Mouse (Mus musculus) embryonic fibroblast, embryonic 13.5 days (primary cell): Measurements from ENCODE around the gene Ski. TPM values are rescaled to one million over a fixed set of nuclear protein-coding genes. Genes with fewer than 3 reads are reported as not detected.

ENCODE experiments used
- H3K27ac ChIP-seq: 2 replicates; pipeline ENCODE4 v1.5.1; 2012; ENCODE audit warnings: low read length, control low read depth, inconsistent platforms; ENCODE audit not compliant: insufficient read depth
- H3K4me1 ChIP-seq: 2 replicates; pipeline ENCODE4 v1.6.1; 2011; ENCODE audit warnings: low read length; ENCODE audit not compliant: control insufficient read depth, insufficient read depth
- H3K4me3 ChIP-seq: 2 replicates; pipeline ENCODE4 v1.5.1; 2011; ENCODE audit warnings: mild to moderate bottlenecking, control low read depth, low read length; ENCODE audit not compliant: insufficient read depth
- CTCF ChIP-seq: IDR thresholded peaks from 2 replicates; pipeline ENCODE4 v1.5.1; 2011; ENCODE audit warnings: mild to moderate bottlenecking, control low read depth, low read length, moderate library complexity, borderline replicate concordance; ENCODE audit not compliant: insufficient read depth
- POLR2A ChIP-seq: IDR thresholded peaks from 2 replicates; pipeline ENCODE4 v1.6.1; 2011; ENCODE audit warnings: low read depth, mild to moderate bottlenecking, control low read depth, low read length, moderate library complexity
- polyA plus RNA-seq: library from polyadenylated mRNA; stranded (reverse); fragments of >200 nt; gene quantifications from 2 replicates; pipeline ENCODE4 v1.2.4, GENCODE M21; 2011; ENCODE audit warnings: low read depth; ENCODE audit not compliant: missing spikeins, insufficient read length

Gene Ski
- polyA plus RNA-seq, 1 experiment = 106 TPM

GRCm38 (mm10) chr4:155153389-155154072 is 68.9 kb downstream of the Ski start:
- H3K4me1 ChIP-seq = peaks cover 12% of the 10 kb centered on the region
- TF ChIP-seq CTCF = no peak
- TF ChIP-seq POLR2A = no peak

DNA sequence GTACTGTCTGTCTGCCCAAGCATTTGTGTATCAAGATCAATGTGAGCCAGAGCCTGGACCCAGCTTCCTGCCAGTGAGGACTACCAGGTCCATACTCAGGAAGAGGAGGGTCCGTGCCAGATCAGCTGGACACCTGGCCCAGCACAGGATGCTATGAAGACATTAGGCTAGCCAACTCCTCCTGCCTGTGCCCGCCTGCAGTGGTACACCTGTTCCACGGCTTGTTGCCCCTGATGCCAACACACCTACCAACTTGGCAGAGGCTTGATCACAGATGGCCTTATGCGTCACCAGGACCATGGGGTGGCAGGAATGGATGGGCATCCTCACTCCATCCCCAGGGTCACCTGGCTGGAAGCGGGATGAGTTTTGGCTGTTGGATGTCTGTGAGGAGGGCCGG is 69.9 kb downstream of the Ski start:
- Histone ChIP-seq H3K4me1 (peaks cover 12% of the 10 kb centered on the region), H3K27ac (no peak overlapping the region), H3K4me3 (no peak overlapping the region)
- TF ChIP-seq CTCF = no peak
- no peak for TF ChIP-seq POLR2A

More at GRCm38 (mm10) chr4:155153389-155154072, 68.9 kb downstream of the Ski start:
- Histone ChIP-seq H3K4me3 (no peak overlapping the region), H3K27ac (no peak overlapping the region)

DNA sequence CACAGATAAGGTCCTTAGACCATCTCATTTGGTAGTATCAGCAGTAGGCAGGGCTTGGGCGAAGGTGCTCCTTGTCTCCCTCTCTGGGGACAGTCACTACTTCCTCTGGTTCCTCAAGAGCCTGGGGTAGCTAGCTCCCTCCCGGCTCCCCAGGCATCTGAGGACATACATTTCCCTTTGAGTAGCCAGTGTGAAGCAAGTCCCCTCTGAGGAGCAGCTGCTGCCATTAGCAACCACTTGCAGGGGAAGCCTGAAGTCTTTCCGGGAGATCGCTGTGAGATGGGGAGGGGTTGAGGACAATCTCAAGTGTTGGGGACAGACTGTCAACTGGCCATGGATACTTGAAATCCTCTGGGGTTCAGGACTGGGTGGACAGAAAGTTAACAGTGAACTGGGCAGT is 70.5 kb downstream of the Ski start:
- no peak for TF ChIP-seq POLR2A
- TF ChIP-seq CTCF = no peak
- Histone ChIP-seq H3K27ac (no peak overlapping the region), H3K4me1 (peaks cover 12% of the 10 kb centered on the region), H3K4me3 (no peak overlapping the region)

GRCm38 (mm10) chr4:155151221-155151788 is 71.1 kb downstream of the Ski start:
- TF ChIP-seq POLR2A (no peak), CTCF (no peak)
- H3K4me1 ChIP-seq = peaks cover 12% of the 10 kb centered on the region
- H3K27ac ChIP-seq = peak overlapping the region; percentile 62
- H3K4me3 ChIP-seq = no peak overlapping the region

DNA sequence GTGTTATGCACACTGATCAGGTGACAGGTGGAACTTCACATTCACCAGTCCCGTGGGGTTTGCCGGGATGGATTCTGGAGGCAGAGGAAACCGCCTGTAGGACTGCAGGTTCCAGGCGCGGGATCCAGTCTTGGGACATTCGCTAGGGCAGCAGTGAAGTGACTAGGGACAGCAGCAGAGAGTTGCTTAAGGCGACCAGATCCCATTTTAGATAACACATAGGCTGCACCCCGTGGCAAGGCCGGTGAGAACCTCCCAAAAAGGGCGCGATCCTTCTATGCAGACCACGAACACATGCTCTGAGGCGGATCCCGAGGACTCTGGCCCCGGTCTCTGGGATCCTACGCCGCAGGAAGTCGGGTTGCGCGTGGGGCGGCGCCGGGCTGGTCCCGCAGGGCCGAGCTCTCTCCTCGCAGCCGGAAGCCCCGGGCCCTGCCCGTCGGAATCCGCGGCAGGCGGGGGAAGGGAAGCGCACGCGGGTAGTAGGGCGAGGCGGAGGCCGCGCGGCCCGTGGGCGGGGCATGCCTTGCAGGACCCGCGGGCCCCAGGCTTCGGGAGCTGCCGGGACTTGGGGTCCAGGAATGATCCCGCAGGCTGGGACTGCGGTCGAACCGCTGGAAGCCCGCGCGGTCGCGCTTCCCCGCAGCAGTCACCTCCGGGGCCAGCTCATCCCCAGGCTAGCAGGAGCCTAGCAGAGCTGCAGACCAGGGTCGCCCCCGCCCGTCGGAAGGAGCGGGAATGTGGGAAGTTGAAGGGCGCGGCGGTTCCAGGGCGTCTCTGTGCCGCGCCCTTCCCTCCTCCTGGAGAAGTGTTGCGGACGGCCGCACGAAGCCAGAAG is 71.9 kb downstream of the Ski start:
- Histone ChIP-seq H3K27ac (peak overlapping the region; percentile 62), H3K4me1 (peaks cover 10% of the 10 kb centered on the region), H3K4me3 (no peak overlapping the region)
- TF ChIP-seq POLR2A (no peak; the same call in 1 of the 2 replicates), CTCF (no peak)

DNA sequence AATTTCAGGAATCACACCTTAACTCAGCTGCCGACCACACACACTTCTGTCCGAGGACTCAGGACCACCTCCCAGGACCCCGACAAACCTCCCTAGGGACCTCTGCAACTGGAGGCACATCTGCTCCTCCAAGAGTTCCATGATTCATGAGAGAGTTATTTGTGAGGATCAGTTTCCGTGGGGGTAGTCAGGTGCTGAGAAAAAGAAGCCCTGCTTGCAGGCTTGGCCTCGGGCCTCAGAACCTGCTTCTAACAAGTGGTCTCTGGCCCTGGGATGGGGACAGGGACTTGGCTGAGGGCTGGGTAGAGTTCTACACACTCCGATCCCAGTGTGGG is 72.5 kb downstream of the Ski start:
- Histone ChIP-seq H3K27ac (peak overlapping the region; percentile 62), H3K4me3 (no peak overlapping the region), H3K4me1 (peaks cover 6% of the 10 kb centered on the region)
- TF ChIP-seq POLR2A (no peak), CTCF (no peak)

DNA sequence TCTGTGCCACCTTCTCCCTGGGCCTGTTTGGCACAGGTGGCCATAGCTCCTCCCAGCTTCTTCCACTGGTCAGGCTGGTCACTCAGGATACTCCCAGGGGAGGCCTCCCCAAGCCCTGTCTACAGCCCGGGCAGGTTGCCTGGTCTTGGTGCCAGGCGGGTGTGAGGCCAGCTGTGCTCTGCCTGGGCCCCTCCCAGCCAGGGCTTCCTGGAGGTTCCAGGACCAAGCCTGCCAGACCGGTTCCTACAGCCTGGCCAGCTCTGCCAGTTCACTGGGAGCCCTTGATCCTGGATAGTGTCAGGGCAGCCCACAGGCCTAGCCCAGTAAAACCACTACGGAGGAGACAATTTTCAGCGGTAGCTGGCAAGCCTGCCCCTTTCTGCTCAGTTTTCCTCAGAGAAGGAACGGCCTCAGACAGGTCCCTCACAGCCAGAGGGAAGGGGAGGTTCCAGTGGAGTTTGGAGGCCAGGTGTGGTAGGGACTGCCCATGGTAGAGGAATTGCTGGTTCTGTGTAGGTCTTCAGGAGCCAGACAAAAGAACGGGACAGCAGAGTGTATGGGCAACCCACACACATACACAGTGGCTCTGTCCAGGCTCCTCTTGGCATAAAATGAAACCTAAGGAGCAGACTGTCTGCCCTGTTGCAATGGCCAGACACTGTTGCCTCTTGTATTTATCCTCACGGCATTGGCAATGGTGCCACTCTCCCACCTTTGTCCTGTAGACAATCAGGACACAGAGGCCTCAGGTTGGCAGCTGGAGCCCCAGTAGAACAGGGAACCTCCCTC is 73.3 kb downstream of the Ski start:
- Histone ChIP-seq H3K4me1 (peaks cover 6% of the 10 kb centered on the region), H3K27ac (no peak overlapping the region; the same call in 1 of the 2 replicates), H3K4me3 (no peak overlapping the region)
- TF ChIP-seq POLR2A (no peak), CTCF (no peak)

DNA sequence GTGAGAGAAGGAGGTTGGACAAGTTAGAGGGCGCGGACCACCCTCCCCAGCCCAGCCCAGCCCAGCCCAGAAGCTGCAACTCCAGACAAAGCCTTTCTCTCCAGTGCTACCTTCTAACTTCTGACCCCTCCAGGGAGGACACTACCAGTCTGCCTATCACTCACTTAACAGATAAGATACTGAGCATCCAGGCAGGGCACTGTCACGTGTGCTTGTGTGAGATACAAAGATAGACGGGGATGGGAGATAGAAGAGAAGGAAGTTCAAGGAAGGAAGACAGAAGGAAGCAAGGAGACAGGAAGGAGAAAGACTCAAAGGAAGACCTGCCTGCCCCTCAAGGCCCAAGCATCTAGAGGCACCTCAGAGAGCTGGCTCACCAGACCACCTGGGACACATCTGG is 73.9 kb downstream of the Ski start:
- Histone ChIP-seq H3K4me1 (peaks cover 8% of the 10 kb centered on the region), H3K27ac (no peak overlapping the region), H3K4me3 (no peak overlapping the region)
- TF ChIP-seq CTCF = no peak
- no peak for TF ChIP-seq POLR2A

DNA sequence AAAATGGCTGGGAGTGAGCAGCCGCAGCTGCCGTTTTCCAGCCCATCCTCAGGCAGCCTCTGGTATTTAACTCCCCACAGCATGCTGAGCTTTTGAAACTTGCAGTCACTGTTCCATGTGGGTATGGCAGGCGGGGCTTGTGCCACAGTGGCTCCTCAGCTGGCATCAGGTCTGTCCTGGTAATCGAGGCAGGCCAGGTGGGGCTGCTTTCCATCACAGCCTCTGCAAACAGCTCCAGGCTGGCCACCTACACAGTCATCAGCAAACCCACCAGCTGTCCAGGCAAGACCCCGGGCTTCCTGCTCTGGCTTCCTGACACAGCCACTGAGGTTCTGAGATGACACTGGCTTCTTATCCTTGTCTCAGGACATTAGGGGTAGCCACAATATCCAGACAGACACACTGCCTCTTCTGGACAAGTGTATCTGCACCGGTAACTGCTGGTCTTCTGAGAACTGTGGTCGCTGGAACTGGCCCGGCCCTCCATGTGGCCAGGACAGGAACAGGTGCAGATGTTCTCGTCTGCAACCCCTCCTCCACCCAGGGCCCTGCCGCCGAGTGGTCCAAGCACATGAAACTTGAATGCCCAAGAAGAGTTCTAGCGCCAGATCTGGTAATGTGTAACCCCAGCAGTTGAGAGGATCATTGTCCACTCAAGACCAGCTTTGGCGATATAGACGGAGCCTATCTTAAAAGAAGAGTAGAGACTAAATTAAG is 76.1 kb downstream of the Ski start:
- Histone ChIP-seq H3K4me3 (no peak overlapping the region), H3K27ac (no peak overlapping the region), H3K4me1 (peaks cover 9% of the 10 kb centered on the region; the same call in 1 of the 2 replicates)
- TF ChIP-seq POLR2A = no peak
- TF ChIP-seq CTCF = no peak

GRCm38 (mm10) chr4:155144548-155145180 is 77.7 kb downstream of the Ski start:
- Histone ChIP-seq H3K27ac (peak overlapping the region; percentile 55), H3K4me1 (peaks cover 11% of the 10 kb centered on the region), H3K4me3 (no peak overlapping the region)
- TF ChIP-seq POLR2A (no peak), CTCF (no peak)
